Mouse (Mus musculus) right cerebral cortex, postnatal 10 days (tissue): ENCODE measurements around the gene Slc4a11.

ENCODE experiments used
- DNase-seq, 2 experiments: peaks; one replicate each; pipeline ENCODE4 v3.0.0; 2021; ENCODE audit warnings: low spot score in 2 of 2

Slc4a11 gene

DNA sequence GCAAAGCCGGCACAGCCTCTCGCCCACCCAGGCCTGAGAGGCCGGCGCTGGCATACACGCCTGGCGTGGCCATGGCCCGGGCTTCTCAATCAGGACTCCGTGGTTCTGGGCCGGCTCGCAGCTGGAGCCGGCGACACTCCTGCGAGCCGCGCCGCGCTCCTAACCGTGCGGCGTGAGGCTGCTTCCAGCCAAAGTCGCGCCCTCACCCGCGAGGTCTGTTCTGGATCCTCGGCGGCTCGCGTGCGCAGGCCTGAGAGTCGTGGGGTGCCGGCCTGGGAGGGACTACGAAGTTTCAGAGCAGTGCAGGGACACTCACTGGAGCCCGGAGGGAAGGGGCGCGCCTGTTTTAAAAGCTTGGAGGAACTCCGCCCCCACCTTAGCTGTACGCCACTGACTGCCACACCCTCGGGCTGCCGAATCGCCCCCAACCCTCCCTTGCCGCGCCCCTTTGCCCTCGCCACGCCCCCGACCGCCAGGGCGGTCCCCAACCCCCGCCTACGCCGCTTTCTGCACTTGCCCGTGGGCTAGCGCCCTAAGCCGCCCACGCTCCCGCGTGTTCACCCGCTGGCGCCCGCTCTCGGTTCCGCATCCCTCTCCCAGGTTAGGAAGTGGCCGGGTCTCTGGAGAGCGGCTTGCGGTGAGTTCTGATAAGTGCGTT, at the start of gene Slc4a11:
TSS of gene Slc4a11 (minus strand) at position 367 of the 658 bp plus-strand sequence.
- DNase-seq, result peak in 1 of 2 experiments; percentile 47

GRCm38 (mm10) chr2:130743576-130743975, 46.3 kb upstream of the Slc4a11 start:
- DNase-seq, result no peak

- no peak for DNase-seq
Observed at GRCm38 (mm10) chr2:130740096-130740495, 42.8 kb upstream of the Slc4a11 start.

- no peak for DNase-seq
Observed at GRCm38 (mm10) chr2:130738019-130738418, 40.7 kb upstream of the Slc4a11 start.

GRCm38 (mm10) chr2:130735281-130735680, 38.0 kb upstream of the Slc4a11 start:
- DNase-seq, result no peak

DNA sequence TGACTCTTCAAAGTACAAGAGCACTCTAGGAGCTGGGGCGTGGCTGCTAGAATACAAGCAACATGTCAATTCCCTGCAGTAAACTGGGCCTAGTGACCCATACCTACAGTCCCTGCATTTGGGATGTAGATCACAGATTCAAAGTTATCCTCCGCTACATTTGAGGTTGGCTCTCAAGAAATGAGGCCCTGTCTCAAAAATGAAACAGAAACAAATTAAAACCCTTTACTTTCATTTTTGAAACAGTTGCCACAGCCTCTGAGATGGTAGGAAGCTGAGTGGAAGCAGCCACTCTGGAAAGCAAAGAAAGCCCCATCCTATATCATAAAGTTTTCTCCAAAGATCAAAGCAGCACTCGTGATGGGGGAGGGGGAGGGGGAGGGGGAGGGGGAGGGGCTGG, 36.1 kb upstream of the Slc4a11 start:
- DNase-seq, result no peak

- DNase-seq, result no peak
Observed at GRCm38 (mm10) chr2:130731855-130732254, 34.5 kb upstream of the Slc4a11 start.

- no peak for DNase-seq
Observed at GRCm38 (mm10) chr2:130730746-130731145, 33.4 kb upstream of the Slc4a11 start.

DNA sequence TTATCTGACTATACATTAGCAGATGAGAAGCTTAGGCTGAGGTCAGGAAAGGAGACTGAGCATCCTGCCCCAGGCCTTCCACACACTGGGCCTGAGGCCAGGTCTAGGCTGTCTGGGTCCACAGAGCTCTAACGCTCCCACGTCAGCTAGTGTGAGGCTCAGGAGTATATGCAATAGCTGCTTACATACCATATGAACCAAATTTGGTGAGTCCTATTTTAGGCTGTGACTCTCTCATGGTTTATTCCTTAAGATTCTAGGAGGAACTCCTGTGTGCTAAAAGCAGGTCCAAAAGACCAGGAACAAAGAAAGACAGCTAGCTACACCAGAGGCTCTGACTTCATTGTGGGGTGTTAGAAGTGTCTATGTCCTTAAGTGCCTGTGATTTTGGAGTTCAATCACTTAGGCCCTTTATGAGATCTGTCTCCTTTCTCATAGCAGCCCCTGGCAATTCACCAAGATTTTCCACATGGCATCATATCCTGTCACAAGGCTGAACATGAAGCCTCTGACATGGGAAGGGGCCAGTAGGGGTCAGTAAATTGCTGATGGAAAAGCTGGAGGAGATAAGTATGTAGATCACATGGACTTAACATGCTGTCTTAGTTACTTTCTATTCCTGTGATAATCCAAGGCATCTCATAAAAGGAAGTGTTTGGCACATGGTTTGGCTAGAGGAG, 31.7 kb upstream of the Slc4a11 start:
- DNase-seq, result no peak

- no peak for DNase-seq
Observed at GRCm38 (mm10) chr2:130727752-130728151, 30.4 kb upstream of the Slc4a11 start.

DNA sequence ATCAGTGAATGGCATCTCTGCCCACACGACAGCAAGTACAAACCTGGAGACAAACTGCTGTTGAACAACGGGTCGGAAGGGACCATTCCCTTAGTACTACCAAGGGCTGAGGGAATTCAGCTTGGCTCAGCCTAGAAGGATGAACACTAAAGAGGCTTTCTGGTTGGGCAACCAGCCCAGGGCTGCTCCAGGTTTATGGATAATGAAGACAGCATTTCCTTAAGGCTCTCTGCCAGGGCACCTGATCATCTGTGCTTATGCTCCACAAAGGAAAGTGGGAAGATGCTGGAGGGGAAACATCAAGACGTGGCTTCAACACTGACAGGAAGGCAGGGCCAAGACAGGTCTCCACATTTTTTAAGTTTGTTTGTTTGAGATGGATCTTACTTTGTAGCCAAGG, 27.1 kb upstream of the Slc4a11 start:
- no peak for DNase-seq

- DNase-seq, result no peak
Observed at GRCm38 (mm10) chr2:130717951-130718350, 20.6 kb upstream of the Slc4a11 start.

DNA sequence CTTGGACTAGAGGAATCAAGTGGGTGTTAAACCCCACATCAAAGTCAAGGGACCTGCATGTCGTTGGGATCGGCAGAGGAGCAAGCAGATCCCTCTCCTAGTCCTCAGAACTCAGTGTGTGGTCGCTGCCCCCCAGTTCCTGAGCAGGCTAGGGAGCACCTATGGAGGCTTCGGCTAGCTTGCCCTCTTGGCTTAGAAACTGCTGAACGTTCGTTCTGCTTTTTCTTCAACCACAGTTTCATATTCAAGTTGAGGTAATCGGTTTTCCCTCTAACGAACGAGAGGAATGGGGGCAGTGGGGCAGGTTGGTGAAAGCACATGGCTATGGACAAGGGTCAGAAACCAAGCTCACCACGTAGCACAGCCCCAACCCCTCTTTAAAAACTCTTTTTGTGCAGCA, 9.7 kb upstream of the Slc4a11 start:
- DNase-seq, result no peak

DNA sequence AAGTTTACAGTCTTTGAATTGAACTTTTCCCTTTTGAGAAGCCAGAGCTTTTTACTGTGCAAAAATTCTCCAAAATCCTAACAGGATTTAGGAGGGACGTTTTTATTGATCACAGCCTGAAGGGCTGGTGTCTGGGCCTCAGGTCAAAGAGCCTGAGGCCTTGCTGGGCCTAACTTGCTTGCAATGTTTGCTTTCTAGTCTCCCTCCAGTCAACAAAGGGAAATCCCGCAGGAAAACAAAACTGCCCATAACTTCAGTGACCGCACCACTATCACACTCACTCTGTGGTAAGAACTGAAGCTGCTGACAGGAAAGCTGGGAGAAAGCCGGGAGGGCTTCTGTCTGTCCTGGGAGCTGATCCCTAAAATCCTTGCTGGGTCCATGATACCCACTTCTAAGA, 9.3 kb upstream of the Slc4a11 start:
- no peak for DNase-seq

- DNase-seq, result no peak
Observed at GRCm38 (mm10) chr2:130705178-130705577, 7.9 kb upstream of the Slc4a11 start.

DNA sequence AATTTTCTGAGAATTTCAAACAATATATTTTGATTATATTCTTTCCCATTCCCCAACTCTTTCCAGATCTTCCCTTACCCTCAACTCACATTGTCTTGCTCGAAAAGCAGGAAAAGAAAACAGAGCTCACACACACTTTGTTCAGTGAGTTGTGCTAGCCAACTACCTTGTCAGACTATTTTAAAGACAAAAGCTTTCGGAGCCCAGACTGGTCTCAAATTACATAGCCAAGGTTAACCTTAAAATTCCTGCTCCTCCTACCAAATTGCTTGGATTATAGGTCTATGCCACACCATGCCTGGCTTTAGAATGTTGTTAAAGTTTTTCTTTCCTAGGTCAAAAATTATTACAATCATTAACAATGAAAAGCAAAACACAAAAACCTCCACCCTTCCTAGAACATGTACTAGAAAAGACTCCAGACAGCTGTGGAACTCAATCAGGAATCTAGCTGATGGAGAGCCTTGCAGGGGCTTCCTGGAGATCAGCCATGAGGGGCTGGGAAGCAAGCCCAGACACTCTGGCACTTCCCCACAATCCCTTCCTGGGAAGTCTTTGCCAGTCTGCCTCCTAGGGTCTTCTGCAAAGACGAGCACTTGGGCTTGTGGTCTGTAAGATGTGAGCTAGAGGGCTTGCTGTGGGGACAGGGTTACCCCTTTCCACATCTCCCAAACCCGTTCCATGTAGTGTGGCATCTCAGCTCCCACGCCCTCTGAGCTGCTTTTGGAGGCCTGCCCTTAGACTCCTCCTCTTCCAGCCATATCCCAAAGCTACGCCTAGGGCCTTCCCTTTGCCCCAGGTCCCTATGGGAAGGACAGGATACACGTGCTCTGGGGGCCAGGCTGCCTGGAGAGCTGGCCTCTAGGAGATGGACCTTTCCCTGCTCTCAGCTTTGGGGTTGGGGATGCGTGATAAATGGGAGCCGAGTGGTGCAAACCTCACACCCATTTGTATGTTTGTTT, 7.0 kb upstream of the Slc4a11 start:
- peak in 1 of 2 experiments; percentile 42 for DNase-seq

- no peak for DNase-seq
Observed at GRCm38 (mm10) chr2:130697821-130698266, 525 bp upstream of the Slc4a11 start.

GRCm38 (mm10) chr2:130696700-130697152, 593 bp downstream of the Slc4a11 start:
- no peak for DNase-seq

DNA sequence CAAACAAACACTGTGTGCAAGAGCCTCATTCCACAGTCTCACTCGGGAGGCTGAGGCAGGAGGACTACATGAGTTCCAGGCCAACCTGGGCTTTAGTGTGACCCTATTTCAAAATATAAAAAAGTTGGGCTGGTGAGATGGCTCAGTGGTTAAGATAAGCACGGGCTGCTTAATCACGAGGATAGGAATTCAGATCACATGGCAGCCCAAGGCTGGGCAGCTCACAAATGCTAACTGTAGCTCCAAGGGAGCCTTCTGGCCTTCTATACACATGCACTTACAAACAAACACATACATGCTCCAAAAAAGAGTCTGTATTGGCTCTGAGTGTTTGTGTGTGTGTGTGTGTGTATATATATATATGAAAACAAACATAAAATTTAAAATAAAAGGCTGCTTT, 3.8 kb downstream of the Slc4a11 start:
- DNase-seq, result no peak

GRCm38 (mm10) chr2:130689011-130689410, 8.3 kb downstream of the Slc4a11 start:
- no peak for DNase-seq

DNA sequence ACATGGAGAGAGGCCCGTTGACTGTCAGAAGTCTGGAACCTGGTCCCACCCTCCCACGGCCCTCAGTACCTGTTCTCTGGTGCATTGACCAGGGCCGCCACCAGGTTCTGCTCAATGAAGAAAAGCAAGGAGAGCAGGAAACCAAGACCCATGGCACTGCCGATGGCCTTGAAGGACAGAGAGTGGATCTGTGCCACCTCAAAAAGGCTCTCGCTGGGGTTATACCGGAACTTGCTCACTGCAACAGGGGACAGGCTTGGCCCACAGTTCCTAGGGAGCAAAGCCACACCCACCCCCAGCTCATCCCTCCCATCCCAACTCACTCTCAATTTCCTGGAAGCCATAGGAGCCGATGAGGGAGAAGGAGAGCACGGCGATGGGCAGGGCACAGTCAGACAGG, 11.9 kb downstream of the Slc4a11 start:
- DNase-seq, result no peak

GRCm38 (mm10) chr2:130681531-130681930, 15.8 kb downstream of the Slc4a11 start:
- DNase-seq, result no peak
